Mouse (Mus musculus): ENCODE results near the gene Hist1h1c. TPM values are rescaled to one million over a fixed set of nuclear protein-coding genes. Genes with fewer than 3 reads are reported as not detected.

Hist1h1c gene
- total RNA-seq, 1 experiment from 2014 or later: 504 TPM

Other genes starting within 250 kb of the Hist1h1c start
- gene Btn2a2, start 250.0 kb upstream of the Hist1h1c start, total RNA-seq (2023): not detected
- gene Hist1h4h, start 207.8 kb upstream of the Hist1h1c start, total RNA-seq (2023): 147 TPM
- 24.7 TPM for gene Hist1h2af, start 204.9 kb upstream of the Hist1h1c start, total RNA-seq (2023)
- 2.3 TPM for gene Hist1h3g, start 203.4 kb upstream of the Hist1h1c start, total RNA-seq (2023)
- 5.5 TPM for gene Hist1h2bh, start 195.4 kb upstream of the Hist1h1c start, total RNA-seq (2023)
- gene Hist1h3f, start 194.8 kb upstream of the Hist1h1c start, total RNA-seq (2023): 48.1 TPM
- gene Hist1h4f, start 187.2 kb upstream of the Hist1h1c start, total RNA-seq (2023): 42.3 TPM
- 5.2 TPM for gene Hist1h1d, start 185.5 kb upstream of the Hist1h1c start, total RNA-seq (2023)
- 91.9 TPM for gene Hist1h3e, start 176.4 kb upstream of the Hist1h1c start, total RNA-seq (2023)
- gene Hist1h2ae, start 167.6 kb upstream of the Hist1h1c start, total RNA-seq (2023): 7.8 TPM
- gene Hist1h2bg, start 167.4 kb upstream of the Hist1h1c start, total RNA-seq (2023): 110 TPM
- gene Hist1h2bf, start 164.6 kb upstream of the Hist1h1c start, total RNA-seq (2023): 40.8 TPM
- 3.8 TPM for gene Hist1h2ad, start 164.4 kb upstream of the Hist1h1c start, total RNA-seq (2023)
- gene Hist1h3d, start 163.0 kb upstream of the Hist1h1c start, total RNA-seq (2023): 3.4 TPM
- 86.8 TPM for gene Hist1h4d, start 157.2 kb upstream of the Hist1h1c start, total RNA-seq (2023)
- gene Hist1h2be, start 117.7 kb upstream of the Hist1h1c start, total RNA-seq (2023): 8.4 TPM
- 82.2 TPM for gene Hist1h1e, start 116.2 kb upstream of the Hist1h1c start, total RNA-seq (2023)
- gene Hist1h2ac, start 54.9 kb upstream of the Hist1h1c start, total RNA-seq (2023): 3.4 TPM
- gene Hist1h2bc, start 54.6 kb upstream of the Hist1h1c start, total RNA-seq (2023): 5.1 TPM
- gene Hist1h1t, start 43.0 kb upstream of the Hist1h1c start, total RNA-seq (2023): not detected
- gene Hist1h4c, start 40.4 kb upstream of the Hist1h1c start, total RNA-seq (2023): 75.4 TPM
- gene Hfe, start 28.0 kb upstream of the Hist1h1c start, total RNA-seq (2023): 1.5 TPM
- gene Hist1h3c, start 6.8 kb downstream of the Hist1h1c start, total RNA-seq (2023): 5.8 TPM
- gene Hist1h2bb, start 7.9 kb downstream of the Hist1h1c start, total RNA-seq (2023): 23.9 TPM
- 30.2 TPM for gene Hist1h2ab, start 12.3 kb downstream of the Hist1h1c start, total RNA-seq (2023)
- gene Hist1h3b, start 13.5 kb downstream of the Hist1h1c start, total RNA-seq (2023): 33.8 TPM
- 27.7 TPM for gene Hist1h4b, start 18.2 kb downstream of the Hist1h1c start, total RNA-seq (2023)
- 63.7 TPM for gene Hist1h4a, start 22.4 kb downstream of the Hist1h1c start, total RNA-seq (2023)
- 96.6 TPM for gene Hist1h3a, start 23.6 kb downstream of the Hist1h1c start, total RNA-seq (2023)
- gene Hist1h1a, start 24.9 kb downstream of the Hist1h1c start, total RNA-seq (2023): 18.2 TPM
- gene Trim38, start 31.1 kb downstream of the Hist1h1c start, total RNA-seq (2023): not detected
- gene Slc17a2, start 68.2 kb downstream of the Hist1h1c start, total RNA-seq (2023): not detected
- gene Slc17a3, start 100.6 kb downstream of the Hist1h1c start, total RNA-seq (2023): not detected
- gene Slc17a1, start 128.9 kb downstream of the Hist1h1c start, total RNA-seq (2023): not detected
- gene Slc17a4, start 176.2 kb downstream of the Hist1h1c start, total RNA-seq (2023): not detected
- gene Hist1h2ba, start 195.3 kb downstream of the Hist1h1c start, total RNA-seq (2023): not detected
- gene Hist1h2aa, start 195.7 kb downstream of the Hist1h1c start, total RNA-seq (2023): not detected

Measured in CD4-positive naive resting alpha-beta T cell, adult 76 days (primary cell).